Mouse (Mus musculus): ENCODE data around the gene Atp8a1.

The Atp8a1 gene

DNA sequence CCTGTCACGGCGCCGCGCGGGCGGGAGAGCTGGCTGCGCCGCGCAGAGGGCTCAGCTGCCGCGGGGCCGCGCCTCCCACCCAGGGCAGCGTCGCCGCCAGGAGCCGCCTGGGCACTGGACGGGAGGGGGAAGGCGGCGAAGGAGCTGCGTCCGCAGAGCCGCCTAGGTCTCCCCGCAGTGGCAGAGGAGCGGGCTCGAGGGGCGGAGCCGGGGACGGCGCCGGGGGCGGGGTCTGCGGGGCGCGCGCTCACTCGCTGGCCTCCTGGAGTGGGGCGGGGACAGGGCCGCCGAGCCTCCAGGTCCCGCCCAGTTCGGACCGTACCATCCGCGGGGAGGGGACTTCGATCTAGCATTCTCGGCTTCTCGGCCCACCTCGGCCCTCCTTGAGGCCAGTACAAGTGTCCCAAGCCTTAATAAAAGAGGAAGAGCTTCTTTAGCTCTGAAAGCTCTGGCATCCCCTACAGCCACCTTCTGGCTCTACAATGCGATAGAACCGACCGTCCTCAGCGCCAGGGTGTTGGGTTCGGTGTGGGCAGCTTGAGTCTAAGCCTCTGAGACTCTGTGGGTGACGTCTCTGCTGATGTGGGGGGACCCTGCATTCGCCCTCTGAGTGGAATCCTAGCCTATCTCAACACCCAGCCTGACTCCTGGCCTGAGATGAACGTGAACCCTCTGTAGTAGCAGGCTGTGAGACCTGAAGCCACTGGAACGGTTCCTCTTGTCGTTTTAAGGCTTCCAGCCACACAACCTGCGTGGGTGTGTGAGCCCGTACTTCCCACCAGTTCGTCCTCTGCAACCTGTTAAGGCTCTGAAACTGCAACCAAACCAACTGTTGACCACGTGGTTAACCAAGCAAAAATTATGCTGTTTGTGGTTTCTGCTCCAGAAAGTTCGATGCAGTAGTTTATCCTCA, at the start of gene Atp8a1:
TSS of gene Atp8a1 (minus strand) at position 182 of the 913 bp plus-strand sequence.
- CTCF ChIA-PET: interaction anchor here in 1 of 4 experiments (0.6 to 1.0 kb wide), 2 partner anchors 70 to 315 kb away, joined by 3 read pairs; no protein-coding TSS in a partner anchor
- POLR2A ChIA-PET: interaction anchor here in 2 of 4 experiments (0.6 to 1.5 kb wide), 6 partner anchors 9 to 78 kb away, joined by 3 to 9 read pairs (median 3); no protein-coding TSS in a partner anchor

DNA sequence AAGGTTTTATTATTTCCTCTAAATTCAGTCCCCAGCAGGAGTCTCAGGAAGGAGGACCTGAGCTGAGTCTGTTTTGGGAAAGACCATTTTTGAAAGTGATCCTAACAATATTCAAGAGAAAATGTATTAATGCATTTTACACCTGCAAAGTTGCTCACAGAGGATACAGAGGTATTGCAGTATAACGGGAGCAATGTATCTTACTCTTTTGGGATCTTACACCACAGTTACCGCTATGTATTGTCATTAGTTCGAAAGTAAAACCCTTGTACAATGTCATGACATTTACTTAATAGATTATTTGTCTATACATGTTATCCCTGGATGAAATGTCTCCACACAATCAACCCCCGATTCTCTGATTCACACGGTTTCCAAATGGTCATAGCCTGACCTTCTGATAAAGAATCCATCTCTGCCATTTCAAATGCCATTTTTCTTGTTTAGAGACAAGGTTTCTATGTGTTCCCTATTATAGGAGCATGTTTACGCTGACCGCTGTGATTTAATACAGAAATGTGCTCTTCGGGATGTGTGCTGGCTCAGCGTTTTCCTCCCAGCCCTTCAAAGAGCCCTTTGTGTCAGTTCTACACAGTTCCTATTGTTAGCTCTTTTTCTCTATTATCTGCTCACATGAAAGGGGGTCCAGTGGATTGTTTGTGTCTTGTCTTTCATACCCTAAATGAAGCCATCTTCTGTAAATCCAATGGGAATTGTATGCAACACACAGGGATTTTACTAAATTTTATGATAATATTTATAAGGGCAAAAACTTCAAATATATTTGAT, 37.4 kb upstream of the Atp8a1 start:
- CTCF ChIA-PET: no interaction called here
- POLR2A ChIA-PET: no interaction called here

DNA sequence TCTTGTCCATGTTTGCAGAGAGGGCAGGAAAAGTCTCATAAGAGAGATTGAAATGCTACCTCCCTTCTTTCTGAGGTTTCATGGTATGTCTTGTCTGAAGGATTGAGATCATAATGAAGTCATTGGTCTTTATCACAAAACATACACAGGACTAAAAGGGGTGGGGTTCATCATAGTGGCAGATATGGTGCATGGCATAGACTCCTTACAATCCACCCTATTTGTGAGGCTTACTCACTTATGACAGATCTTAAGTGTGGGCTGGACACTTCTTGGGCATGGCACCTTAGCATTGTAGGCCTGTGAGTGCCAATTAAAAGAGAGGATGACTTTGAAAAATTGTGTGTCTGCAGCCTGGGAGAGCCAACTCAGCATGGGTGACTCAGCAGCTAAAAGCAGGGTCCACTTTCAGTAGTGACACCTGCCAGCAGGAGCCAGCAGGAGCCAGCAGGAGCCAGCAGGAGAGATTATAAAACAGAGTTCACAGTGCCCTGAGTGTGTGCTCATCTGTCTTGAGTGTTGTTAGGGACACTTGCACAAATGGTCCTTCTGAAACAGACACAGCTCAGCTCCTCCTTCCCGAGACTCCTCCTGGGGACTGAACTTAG, 36.4 kb upstream of the Atp8a1 start:
- CTCF ChIA-PET: no interaction called here
- POLR2A ChIA-PET: no interaction called here

DNA sequence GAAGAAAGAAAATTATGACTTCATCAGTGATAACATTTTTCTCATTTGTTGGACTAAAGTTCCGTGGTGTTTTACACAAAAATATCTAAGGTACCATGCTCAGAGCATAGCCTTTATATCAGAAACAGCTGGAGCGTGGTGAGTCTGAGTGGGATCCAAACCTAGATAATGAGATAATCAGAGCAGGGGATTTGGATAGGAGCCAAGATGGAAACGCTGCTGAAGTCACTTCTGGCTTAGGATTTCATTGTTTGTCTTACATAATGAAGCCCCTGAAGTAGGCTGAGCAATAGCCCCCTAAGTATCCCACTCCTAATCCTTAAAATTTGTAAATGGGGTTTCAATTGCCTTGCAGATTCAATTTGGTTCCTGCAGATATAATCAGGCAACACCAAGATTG, 24.2 kb upstream of the Atp8a1 start:
- ChIA-PET POLR2A (no interaction called here), CTCF (no interaction called here)

DNA sequence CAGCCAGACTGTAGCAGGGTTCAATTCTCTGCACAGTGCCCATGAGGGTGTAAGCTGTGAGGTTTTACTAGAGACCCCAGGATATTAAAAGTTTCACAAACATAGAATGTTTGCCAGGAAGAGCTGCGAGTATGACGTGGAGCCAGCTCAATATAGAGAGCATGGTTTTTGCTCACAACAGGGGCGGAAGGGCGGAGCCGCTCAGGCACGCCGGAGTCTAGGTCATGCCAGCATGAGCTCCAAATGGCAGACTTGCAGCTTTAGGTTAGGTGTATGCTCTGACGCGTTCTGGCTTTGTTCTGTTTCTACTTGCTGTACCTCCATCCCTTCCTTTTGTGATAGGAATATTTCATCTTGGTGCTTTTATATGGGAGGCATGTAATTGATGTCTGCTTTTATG, 19.0 kb upstream of the Atp8a1 start:
- ChIA-PET CTCF (interaction anchor here in 1 of 4 experiments (0.6 kb wide), 1 partner anchor 110 kb away, joined by 3 read pairs; no protein-coding TSS in a partner anchor), POLR2A (interaction anchor here in 2 of 4 experiments (0.9 to 1.2 kb wide), 2 partner anchors 19 to 24 kb away, joined by 3 read pairs; partner anchors contain the start of gene Atp8a1 (in 1 of the 2))

DNA sequence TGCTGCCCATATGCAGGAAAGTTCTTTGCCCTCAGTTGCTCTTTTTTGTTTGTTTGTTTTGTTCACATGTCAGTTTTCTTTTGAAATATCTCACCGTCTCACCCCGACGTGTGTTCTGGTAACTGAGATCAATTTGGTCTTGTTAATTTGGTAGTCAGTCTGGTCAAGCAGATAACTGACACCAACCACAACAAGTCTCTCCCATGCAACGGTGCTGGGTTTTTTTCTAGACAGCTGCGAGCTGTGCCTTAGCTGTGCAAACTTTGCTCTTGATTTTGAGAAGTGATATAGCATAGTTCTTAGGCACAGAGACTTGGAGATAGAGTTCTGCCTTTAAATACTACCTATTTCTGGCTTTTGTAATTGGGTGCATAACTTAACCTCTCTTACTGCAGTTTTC, 18.4 kb upstream of the Atp8a1 start:
- POLR2A ChIA-PET: interaction anchor here in 1 of 4 experiments (1.2 kb wide), 1 partner anchor 18 kb away, joined by 3 read pairs; the partner anchor contains the start of gene Atp8a1
- CTCF ChIA-PET: no interaction called here

DNA sequence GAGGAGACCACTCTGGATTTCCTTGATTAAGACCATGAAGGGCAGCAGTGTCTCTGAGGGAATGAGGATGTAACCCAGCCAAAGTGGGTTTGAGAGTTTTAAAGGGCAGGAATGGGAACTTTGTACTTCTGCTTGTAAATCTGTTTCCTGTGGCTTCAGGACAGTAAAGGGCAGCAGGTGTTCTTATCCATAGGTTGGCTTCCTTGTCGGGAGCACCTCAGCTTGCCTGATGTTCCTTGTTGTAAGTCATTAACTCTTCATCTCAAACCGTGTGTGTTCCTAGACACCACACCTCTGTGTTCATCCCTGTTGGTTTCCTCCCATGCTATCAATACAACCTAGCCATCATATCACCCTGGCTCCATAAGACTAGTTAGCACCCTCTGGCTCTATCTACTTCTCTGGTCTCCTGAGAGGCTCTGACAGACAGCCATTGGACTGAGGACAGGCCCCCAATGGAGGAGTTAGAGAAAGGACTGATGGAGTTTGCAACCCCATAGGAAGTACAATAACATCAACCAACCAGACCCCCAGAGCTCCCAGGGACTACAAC, 17.4 kb upstream of the Atp8a1 start:
- ChIA-PET CTCF (no interaction called here), POLR2A (no interaction called here)

DNA sequence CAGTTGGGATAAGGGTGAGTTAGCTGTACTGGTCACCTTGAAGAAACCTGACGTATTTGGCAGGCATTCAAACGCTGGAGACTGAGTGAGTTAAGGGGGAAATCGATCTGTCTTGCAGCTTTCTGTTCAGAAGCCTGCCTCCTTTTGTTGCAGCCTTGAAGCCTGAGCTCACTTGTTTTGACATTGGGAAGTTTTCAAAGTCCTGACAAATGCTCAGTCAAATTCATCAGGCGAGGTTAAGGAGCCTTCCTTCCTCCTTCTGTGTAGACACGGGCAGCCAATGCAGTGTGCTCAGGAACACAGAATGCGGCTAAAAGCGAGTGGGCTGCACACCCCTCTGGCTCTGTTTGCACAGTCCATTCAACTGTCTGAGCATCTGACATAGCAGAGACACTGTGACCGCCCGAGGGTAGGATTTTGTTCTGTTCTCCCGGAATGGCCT, 16.7 kb upstream of the Atp8a1 start:
- ChIA-PET CTCF (no interaction called here), POLR2A (interaction anchor here in 1 of 4 experiments (0.7 kb wide), 1 partner anchor 14 kb away, joined by 3 read pairs; no protein-coding TSS in a partner anchor)

DNA sequence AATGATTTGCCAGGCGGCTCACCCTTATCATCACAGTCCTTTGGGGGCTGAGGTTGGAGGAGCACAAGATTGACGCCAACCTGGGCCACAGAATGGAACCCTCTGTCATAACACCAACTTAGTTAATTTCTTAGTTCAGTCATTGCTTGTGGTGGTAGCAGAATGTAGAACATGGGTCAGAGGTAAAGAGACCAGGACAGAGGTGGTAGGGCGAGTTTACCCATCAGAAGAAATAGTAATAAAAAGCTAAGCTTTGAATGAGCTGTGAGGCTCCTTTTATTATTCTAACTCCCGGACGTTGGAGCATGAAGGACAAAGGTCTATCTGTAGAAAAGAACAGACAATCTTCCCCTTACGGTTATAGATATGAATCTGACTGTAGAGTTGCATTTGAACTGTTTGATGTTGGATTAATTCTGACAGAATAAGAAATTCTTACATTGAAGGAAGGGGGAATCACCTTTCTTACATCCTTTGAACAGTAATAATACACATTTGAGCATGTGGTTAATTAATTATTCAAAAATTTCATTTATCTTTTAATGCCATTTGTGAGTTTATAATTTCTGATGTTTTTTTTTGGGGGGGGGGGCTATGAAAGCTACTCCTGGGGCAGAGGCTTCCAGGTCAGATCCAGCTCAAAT, 7.9 kb upstream of the Atp8a1 start:
- POLR2A ChIA-PET: no interaction called here
- CTCF ChIA-PET: no interaction called here

DNA sequence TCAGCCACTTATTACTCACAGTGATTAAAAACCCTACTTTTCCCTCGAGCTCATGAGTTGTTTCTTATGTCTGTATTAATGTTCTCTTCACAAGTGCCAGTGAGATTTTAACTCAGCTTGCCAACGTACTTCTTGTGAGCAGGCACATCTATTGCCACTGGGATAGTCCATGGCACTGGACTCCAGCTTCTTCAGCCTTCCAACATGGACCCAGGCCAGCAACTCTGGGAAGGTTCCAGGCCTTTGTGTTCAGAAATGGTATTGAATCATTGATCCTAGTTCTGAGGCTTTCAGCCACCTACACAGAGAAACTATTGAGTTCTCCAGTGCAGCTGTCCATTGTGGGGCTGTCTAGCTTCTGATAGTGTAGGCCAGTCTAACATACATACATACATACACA, 5.6 kb upstream of the Atp8a1 start:
- ChIA-PET CTCF (no interaction called here), POLR2A (no interaction called here)

DNA sequence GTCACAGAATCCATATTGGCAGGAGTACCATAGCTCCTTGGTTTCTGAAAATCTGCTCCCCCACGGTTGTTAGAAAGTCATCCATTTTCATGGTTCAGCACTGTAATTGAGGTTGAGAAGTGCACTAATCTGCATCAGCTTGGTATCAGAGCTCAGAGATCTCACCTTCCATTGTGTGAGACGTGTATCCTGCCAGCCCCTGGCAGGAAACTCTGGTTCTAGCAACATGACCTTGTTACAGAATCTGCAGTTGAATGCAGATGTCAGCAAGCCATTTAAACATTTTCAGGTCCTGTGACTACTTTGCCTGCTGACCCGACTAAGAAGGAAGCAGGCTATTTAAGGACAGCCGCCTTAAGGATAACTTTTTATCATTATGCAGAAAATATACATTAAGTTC, 2.2 kb upstream of the Atp8a1 start:
- CTCF ChIA-PET: no interaction called here
- POLR2A ChIA-PET: interaction anchor here in 2 of 4 experiments (0.6 to 1.4 kb wide), 6 partner anchors 9 to 177 kb away, joined by 3 to 4 read pairs (median 3); no protein-coding TSS in a partner anchor

DNA sequence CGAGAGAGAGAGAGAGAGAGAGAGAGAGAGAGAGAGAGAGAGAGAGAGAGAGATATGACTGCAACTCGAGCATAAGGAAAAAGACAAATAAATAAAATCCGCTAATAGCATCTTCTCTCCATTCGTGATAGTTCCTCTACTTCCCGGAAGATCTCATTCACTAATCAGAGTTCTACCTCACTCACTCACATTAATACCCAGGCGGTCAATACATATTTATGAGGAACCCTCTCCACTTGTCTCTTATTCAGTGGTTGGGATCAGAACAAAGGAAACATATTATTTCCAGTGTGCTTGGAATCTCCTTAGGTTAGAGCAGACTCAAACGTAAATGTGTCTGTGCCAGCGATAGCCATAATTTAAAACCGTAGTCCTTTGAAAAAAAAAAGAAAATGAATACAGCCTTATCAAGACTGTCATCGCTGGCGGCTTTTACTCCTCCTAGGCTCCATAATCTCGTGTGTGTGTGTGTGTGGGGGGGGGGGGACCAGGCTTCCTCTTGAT, 1.3 kb upstream of the Atp8a1 start:
- POLR2A ChIA-PET: interaction anchor here in 2 of 4 experiments (0.6 to 1.1 kb wide), 3 partner anchors 23 to 177 kb away, joined by 3 read pairs; no protein-coding TSS in a partner anchor
- CTCF ChIA-PET: no interaction called here

DNA sequence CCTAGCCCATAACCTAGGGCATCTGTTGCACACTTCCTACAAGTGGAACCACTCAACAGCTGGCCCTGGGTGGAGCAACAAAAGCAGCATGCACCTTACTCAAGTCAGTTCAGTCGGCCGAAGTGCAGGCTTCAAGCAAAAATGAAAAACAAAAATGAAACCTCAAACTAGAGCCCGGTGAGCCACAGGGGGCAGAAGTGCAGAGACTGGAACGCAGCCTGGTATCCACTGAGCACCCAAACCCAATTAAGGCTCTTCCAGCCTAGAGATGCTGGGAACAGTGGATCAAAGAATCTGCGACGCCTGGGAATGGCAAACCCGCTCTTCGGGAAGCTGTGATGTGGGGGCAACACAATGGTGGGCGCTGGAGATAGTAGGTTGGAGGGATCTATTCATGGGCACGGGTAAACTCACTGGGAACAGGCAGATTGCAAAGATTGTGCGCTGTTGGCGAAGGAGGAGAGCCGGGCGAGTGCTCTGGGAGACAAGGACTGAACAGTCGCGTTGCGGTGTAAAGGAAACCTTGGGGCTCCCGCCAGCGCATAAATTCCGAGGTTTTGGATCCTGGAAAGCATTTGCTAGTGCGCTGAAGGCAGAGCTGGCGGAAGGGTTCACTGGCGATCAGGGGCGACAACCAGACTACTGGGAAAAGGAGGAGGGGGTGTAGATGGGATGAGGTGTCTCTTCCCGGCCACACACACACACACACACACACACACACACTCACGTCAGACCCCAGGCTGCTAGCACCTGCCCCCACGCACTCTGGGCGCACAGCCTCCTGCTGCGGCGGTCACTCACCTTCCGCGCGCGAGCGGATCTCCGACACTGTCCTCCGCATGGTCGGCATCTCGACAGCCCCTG, 641 bp downstream of the Atp8a1 start:
- POLR2A ChIA-PET: interaction anchor here in 2 of 4 experiments (0.7 to 1.5 kb wide), 5 partner anchors 10 to 78 kb away, joined by 3 to 9 read pairs (median 3); no protein-coding TSS in a partner anchor
- CTCF ChIA-PET: interaction anchor here in 1 of 4 experiments (0.6 to 1.0 kb wide), 2 partner anchors 69 to 314 kb away, joined by 3 read pairs; no protein-coding TSS in a partner anchor

DNA sequence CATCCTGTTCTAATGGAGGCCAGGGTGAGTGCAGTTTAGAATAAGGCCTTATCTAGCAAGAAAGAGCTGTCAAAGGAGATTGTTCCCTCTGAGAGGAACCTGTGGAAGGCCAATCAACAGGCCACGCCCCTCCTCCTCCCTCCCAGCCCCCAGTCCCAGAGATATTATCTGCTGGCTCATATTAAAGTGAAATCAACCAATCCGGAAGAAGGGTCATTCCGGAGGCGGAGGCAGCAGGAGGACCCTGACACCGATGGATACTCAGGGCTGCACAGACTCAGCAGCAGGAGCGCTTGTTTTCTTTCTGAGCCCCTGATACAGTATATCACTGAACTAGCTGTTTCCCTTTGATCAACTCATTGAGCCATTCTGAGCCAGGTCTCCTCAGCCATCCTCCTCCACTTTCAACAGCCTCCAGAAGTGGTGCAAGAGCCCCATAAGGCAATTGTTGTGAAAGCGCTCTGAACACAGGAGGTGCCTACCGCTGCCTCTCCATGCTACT, 2.0 kb downstream of the Atp8a1 start:
- POLR2A ChIA-PET: interaction anchor here in 1 of 4 experiments (0.8 kb wide), 1 partner anchor 12 kb away, joined by 3 read pairs; no protein-coding TSS in a partner anchor
- CTCF ChIA-PET: no interaction called here

DNA sequence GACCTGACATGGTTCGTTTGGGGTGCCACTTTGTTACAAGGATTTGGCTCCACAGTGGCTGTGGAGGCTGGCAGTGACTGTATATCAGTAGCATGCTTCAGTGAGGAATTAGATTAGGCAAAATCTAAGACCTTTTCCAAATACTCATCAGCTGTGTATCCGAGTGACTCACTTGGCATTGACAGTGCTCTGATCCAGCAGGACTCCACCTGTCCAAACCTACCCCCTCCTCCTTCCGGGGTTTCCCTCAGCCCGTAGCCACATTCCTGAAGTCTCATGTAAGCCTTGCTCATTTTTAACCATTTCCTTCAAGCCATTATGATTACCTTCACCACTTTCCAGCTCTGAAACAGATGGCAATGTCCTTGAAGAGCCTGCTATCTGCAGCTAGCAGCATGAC, 3.2 kb downstream of the Atp8a1 start:
- ChIA-PET POLR2A (no interaction called here), CTCF (no interaction called here)

DNA sequence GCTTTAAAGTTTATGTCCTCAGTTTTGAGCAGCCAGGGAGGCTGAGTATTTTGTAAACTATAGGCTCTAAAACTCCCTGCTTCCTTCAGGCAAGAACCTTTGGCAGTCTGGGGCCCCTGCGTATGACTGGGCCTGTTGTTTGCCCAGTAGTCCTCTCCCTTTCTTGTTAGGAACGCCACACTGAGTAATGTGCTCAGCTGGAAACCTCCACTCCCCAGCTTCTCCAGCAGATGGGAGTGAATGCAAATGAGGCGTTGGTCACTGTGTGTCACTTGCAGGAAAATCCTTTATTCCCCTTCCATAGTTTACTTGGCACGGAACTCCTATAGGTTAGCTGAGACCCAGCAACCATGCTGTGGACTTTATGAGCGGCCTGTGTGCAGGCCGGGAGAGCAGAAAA, 4.9 kb downstream of the Atp8a1 start:
- POLR2A ChIA-PET: interaction anchor here in 2 of 4 experiments (0.7 to 2.8 kb wide), 4 partner anchors 9 to 24 kb away, joined by 3 to 16 read pairs (median 5); no protein-coding TSS in a partner anchor
- CTCF ChIA-PET: interaction anchor here in 2 of 4 experiments (0.7 kb wide), 2 partner anchors 72 to 361 kb away, joined by 3 to 15 read pairs; no protein-coding TSS in a partner anchor

DNA sequence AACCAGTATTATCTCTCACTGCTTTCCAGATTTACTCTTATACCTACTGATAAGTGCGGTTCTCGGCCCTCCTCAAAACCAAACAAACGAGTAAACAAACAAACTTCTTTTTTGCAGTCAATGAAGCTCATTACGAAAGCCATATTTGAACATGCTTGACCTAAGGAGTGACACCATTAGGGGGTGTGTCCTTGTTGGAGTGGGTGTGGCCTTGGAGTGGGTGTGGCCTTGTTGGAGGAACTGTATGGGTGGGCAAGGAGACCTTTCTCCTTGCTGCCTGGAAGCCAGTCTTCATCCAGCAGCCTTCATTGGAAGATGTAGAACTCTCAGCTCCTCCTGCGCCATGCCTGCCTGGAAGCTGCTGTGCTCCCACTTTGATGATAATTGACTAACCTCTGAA, 13.4 kb downstream of the Atp8a1 start:
- ChIA-PET CTCF (no interaction called here), POLR2A (interaction anchor here in 2 of 4 experiments (0.8 to 1.5 kb wide), 3 partner anchors 9 to 14 kb away, joined by 3 to 4 read pairs (median 4); partner anchors contain the start of gene Atp8a1 (in 1 of the 2))

All from embryonic stem cell, embryonic (primary cell).